Mouse (Mus musculus) CH12.LX (cell line): ENCODE measurements at regions not wholly inside any gene's neighbourhood (a gene's known extent, or its start where the extent isn't known, plus 50 kb on each side); places are given as distances from the start of the nearest gene placed in this dataset.

ENCODE experiments used
- DNase-seq: peaks from one replicate; pipeline ENCODE4 v3.0.0-alpha.2; 2013; ENCODE audit errors: extremely low read depth
- H3K27ac ChIP-seq: 2 replicates; pipeline ENCODE4 v1.5.1; 2012; ENCODE audit warnings: low read depth, mild to moderate bottlenecking, control low read depth, moderate library complexity; ENCODE audit not compliant: insufficient read depth
- H3K27me3 ChIP-seq: replicated peaks from 2 replicates; pipeline ENCODE3; 2012; ENCODE audit warnings: inconsistent platforms
- H3K36me3 ChIP-seq, 2 experiments: replicated peaks in 1 of 2; 2 replicates each; pipeline versions ENCODE3 to v1.6.1; 2012; ENCODE audit warnings: inconsistent platforms in 1 of 2, low read length in 1 of 2, mild to moderate bottlenecking in 1 of 2, mixed read lengths in 1 of 2, moderate library complexity in 1 of 2; ENCODE audit not compliant: control insufficient read depth in 1 of 2, insufficient read depth in 1 of 2
- H3K4me1 ChIP-seq, 2 experiments: 2 replicates each; pipeline ENCODE4 v1.6.1; 2012; ENCODE audit warnings: inconsistent platforms in 1 of 2, moderate library complexity in 1 of 2; ENCODE audit not compliant: insufficient read depth in 2 of 2, control insufficient read depth in 1 of 2
- H3K4me2 ChIP-seq: 2 replicates; pipeline ENCODE4 v1.6.1; 2012; ENCODE audit warnings: low read depth, mild to moderate bottlenecking, control low read depth; ENCODE audit not compliant: poor library complexity, insufficient read depth, severe bottlenecking
- H3K4me3 ChIP-seq, 3 experiments: fragments of 150-350 bp in 1 of 3; sonication (generic) in 1 of 3; replicated peaks in 1 of 3; 2 replicates each; pipeline versions ENCODE3 to v1.5.1; 2011 to 2012; ENCODE audit warnings: low read depth in 2 of 3, low read length in 2 of 3, mild to moderate bottlenecking in 2 of 3, moderate library complexity in 2 of 3, control low read depth in 1 of 3, improper control_type of control experiment in 1 of 3, inconsistent platforms in 1 of 3, mixed read lengths in 1 of 3; ENCODE audit not compliant: poor library complexity in 1 of 3
- H3K79me2 ChIP-seq: replicated peaks from 2 replicates; pipeline ENCODE4 v1.6.1; 2012; ENCODE audit warnings: mild to moderate bottlenecking, moderate library complexity; ENCODE audit not compliant: control insufficient read depth, poor library complexity, insufficient read depth, severe bottlenecking; ENCODE audit errors: extremely low read depth
- H3K9ac ChIP-seq: 2 replicates; pipeline ENCODE4 v1.6.1; 2012; ENCODE audit warnings: low read depth, mild to moderate bottlenecking, control low read depth, moderate library complexity; ENCODE audit not compliant: insufficient read depth
- H3K9me3 ChIP-seq: replicated peaks from 2 replicates; pipeline ENCODE3; 2012; ENCODE audit warnings: low read length, inconsistent platforms, mixed read lengths
- BHLHE40 ChIP-seq: IDR thresholded peaks from 2 replicates; pipeline ENCODE4 v1.6.1; 2011; ENCODE audit warnings: mild to moderate bottlenecking, low read depth, low read length, improper control_type of control experiment
- CHD1 ChIP-seq: IDR thresholded peaks from 2 replicates; pipeline ENCODE4 v1.6.1; 2012; ENCODE audit warnings: low read depth, low read length, improper control_type of control experiment, inconsistent platforms
- CTCF ChIP-seq, 2 experiments: IDR thresholded peaks in 1 of 2; conservative IDR thresholded peaks in 1 of 2; 2 replicates each; pipeline ENCODE4 v1.5.1; 2011 to 2012; ENCODE audit warnings: low read depth in 2 of 2, low read length in 2 of 2, improper control_type of control experiment in 1 of 2, inconsistent platforms in 1 of 2, mild to moderate bottlenecking in 1 of 2, moderate library complexity in 1 of 2
- E2F4 ChIP-seq: IDR thresholded peaks from 2 replicates; pipeline ENCODE4 v1.6.1; 2011; ENCODE audit warnings: low read depth, low read length, improper control_type of control experiment; ENCODE audit not compliant: insufficient replicate concordance
- EP300 ChIP-seq: IDR thresholded peaks from 2 replicates; pipeline ENCODE4 v1.6.1; 2011; ENCODE audit warnings: low read length, improper control_type of control experiment
- JUND ChIP-seq: conservative IDR thresholded peaks from 2 replicates; pipeline ENCODE4 v1.6.1; 2011; ENCODE audit warnings: low read depth, low read length, improper control_type of control experiment
- MAFK ChIP-seq: IDR thresholded peaks from 2 replicates; pipeline ENCODE4 v1.6.1; 2011; ENCODE audit warnings: low read length, improper control_type of control experiment; ENCODE audit not compliant: insufficient replicate concordance
- MAZ ChIP-seq: IDR thresholded peaks from 2 replicates; pipeline ENCODE4 v1.6.1; 2012; ENCODE audit warnings: low read depth, mild to moderate bottlenecking, inconsistent platforms, low read length, improper control_type of control experiment, moderate library complexity
- MEF2A ChIP-seq: IDR thresholded peaks from 2 replicates; pipeline ENCODE4 v1.6.1; 2014; ENCODE audit warnings: low read depth, mild to moderate bottlenecking, inconsistent platforms, low read length, improper control_type of control experiment, borderline replicate concordance
- NELFE ChIP-seq: IDR thresholded peaks from 2 replicates; pipeline ENCODE4 v1.6.1; 2011; ENCODE audit warnings: low read depth, low read length, improper control_type of control experiment
- NRF1 ChIP-seq: IDR thresholded peaks from 2 replicates; pipeline ENCODE4 v1.6.1; 2014; ENCODE audit warnings: low read depth, mild to moderate bottlenecking, inconsistent platforms, low read length, improper control_type of control experiment, moderate library complexity
- RCOR1 ChIP-seq: conservative IDR thresholded peaks from 2 replicates; pipeline ENCODE4 v1.6.1; 2012; ENCODE audit warnings: low read depth, mild to moderate bottlenecking, inconsistent platforms, low read length, improper control_type of control experiment
- SIN3A ChIP-seq: IDR thresholded peaks from 2 replicates; pipeline ENCODE4 v1.6.1; 2012; ENCODE audit warnings: low read length, improper control_type of control experiment, inconsistent platforms
- USF1 ChIP-seq: IDR thresholded peaks from 2 replicates; pipeline ENCODE4 v1.6.1; 2014; ENCODE audit warnings: low read depth, mild to moderate bottlenecking, inconsistent platforms, low read length, improper control_type of control experiment
- USF2 ChIP-seq: conservative IDR thresholded peaks from 2 replicates; pipeline ENCODE4 v1.6.1; 2011; ENCODE audit warnings: low read depth, low read length, improper control_type of control experiment
- ZKSCAN1 ChIP-seq: IDR thresholded peaks from 2 replicates; pipeline ENCODE4 v1.6.1; 2012; ENCODE audit warnings: low read depth, inconsistent platforms, low read length, improper control_type of control experiment, borderline replicate concordance
- ZMIZ1 ChIP-seq: IDR thresholded peaks from 2 replicates; pipeline ENCODE4 v1.6.1; 2012; ENCODE audit warnings: low read depth, mild to moderate bottlenecking, inconsistent platforms, low read length, improper control_type of control experiment
- dilution Hi-C: fragments of 300-500 bp; cut with MboI; formaldehyde crosslinking; loops from 2 replicates; pipeline ENCODE4 v1.14.3; 2020; ENCODE audit warnings: low sequenced_read_pairs; ENCODE audit not compliant: extremely low pct_unique_long_range_greater_than_20kb, extremely low pct_ligation_motif_present
- in situ Hi-C: fragments of 300-500 bp; cut with MboI; formaldehyde crosslinking; loops from 3 replicates; pipeline ENCODE4 v1.14.3; 2019; ENCODE audit warnings: low sequenced_read_pairs, low pct_ligation_motif_present, low pct_unique_long_range_greater_than_20kb, mixed read lengths

DNA sequence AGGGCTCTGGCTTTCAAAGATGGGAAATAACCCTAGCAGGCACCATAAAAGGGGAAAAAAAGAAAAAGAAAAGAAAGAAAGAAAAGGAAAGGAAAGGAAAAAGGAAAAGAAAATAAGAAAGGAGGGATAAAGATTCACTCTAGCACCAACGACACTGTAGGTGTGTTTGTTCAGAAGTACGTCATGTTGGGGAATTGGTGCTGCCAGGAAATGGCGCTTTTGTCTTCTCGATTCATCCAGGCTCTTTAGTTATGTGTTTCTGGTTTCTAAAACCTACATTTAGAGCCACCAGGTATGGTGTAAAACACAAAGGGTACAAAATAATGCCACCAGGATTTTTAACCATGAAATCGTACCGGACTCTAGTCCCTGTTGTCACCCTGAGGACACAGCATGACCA lies 146.2 kb upstream of the Lef1 start:
- TF ChIP-seq SIN3A (no peak), EP300 (no peak), USF2 (no peak), NELFE (no peak), NRF1 (no peak)
- no peaks in the 10 kb centered on the region for H3K9me3 ChIP-seq
- in situ Hi-C loops (no loop called here), dilution Hi-C loops (no loop called here)
- no peak overlapping the region for H3K9ac ChIP-seq
- H3K79me2 ChIP-seq: no peaks in the 10 kb centered on the region
- H3K4me2 ChIP-seq: 0 out of 2 replicates have a peak overlapping the region, but pooled peaks have one; percentile 21
- no peaks in the 10 kb centered on the region for H3K4me1 ChIP-seq
- H3K36me3 ChIP-seq: no peaks in the 10 kb centered on the region
- no peak overlapping the region for H3K27ac ChIP-seq
- H3K27me3 ChIP-seq: no peaks in the 10 kb centered on the region
- no peak for DNase-seq
- no peak overlapping the region for H3K4me3 ChIP-seq

DNA sequence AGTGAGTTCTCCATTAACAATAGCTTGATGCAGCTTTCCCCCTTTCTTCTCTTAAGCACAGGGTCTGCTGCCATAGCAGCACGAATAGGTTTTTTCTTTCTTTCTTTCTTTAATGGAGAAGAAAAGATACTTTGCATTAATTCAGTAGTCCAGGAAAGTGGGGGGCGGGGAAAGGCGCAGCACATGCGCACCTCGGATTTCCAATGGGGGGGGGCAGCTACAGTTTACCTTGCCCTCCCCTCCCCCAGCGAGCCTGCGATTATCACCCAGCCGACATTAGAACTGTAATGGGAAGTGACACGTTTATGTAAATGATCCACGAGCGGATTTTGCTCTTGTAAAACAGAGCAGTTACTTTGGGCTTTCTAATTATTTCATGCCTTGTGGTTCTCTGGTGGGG lies 146.6 kb upstream of the Lef1 start:
- dilution Hi-C loops: no loop called here
- no peaks in the 10 kb centered on the region for H3K4me1 ChIP-seq
- TF ChIP-seq ZMIZ1 (no peak), MEF2A (no peak), MAZ (no peak), NRF1 (no peak), RCOR1 (no peak), USF1 (no peak), BHLHE40 (peak; percentile 44)
- DNase-seq: no peak
- H3K9me3 ChIP-seq: no peaks in the 10 kb centered on the region
- H3K27ac ChIP-seq: no peak overlapping the region
- 0 out of 2 replicates have a peak overlapping the region, but pooled peaks have one; percentile 21 for H3K4me2 ChIP-seq
- no peaks in the 10 kb centered on the region for H3K36me3 ChIP-seq
- H3K79me2 ChIP-seq: no peaks in the 10 kb centered on the region
- in situ Hi-C loops: no loop called here
- no peaks in the 10 kb centered on the region for H3K27me3 ChIP-seq
- no peak overlapping the region for H3K4me3 ChIP-seq
- no peak overlapping the region for H3K9ac ChIP-seq

DNA sequence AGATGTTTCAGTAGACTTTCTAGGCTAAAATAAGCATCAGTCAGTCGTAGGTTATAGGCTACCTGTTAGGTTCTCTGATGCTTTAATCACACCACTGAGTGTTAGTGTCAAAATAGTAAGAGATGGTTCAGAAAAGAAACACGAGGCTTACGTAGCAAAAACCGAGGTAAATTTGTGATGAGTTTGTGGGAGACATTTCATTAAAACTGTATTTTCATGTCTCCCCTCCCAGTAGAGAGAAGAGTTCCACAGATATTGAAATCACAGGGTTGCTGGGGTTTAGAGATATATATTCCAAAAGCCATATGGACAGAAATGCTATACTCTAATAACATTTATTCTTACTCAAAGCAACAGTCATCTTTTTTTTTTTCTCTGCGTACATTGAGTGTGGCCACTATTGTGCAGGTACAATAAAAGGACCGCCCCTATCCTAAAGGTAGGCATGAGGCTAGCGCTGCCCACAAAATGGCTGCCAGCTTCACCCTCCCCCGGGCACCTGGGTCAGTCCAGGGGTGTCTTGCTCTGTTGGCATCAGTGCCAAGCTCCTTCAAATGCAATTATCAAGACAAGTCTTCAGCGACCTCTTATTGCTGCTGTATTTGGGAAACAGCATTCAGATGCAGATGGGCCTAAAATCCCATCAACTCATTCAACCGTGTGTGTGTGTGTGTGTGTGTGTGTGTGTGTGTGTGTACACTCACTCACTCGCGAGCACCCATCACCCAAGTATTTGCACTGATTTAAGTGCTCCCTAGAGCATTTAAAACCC lies 147.4 kb upstream of the Lef1 start:
- H3K9ac ChIP-seq: no peak overlapping the region
- no peak overlapping the region for H3K27ac ChIP-seq
- H3K4me3 ChIP-seq: no peak overlapping the region
- dilution Hi-C loops: no loop called here
- H3K27me3 ChIP-seq: no peaks in the 10 kb centered on the region
- no peaks in the 10 kb centered on the region for H3K4me1 ChIP-seq
- H3K36me3 ChIP-seq: no peaks in the 10 kb centered on the region
- in situ Hi-C loops: no loop called here
- no peak for TF ChIP-seq MAZ
- no peak for TF ChIP-seq CHD1
- TF ChIP-seq MAFK: no peak
- no peak for TF ChIP-seq ZKSCAN1
- no peak for TF ChIP-seq E2F4
- no peak for TF ChIP-seq JUND
- TF ChIP-seq CTCF (conservative IDR thresholded peaks at IDR 0.05 in 1 of 2, IDR thresholded peaks at IDR 0.05 in 1 of 2; ENCODE audit: low read depth in 2 of 2, low read length in 2 of 2): no peak
- no peak overlapping the region for H3K4me2 ChIP-seq
- no peaks in the 10 kb centered on the region for H3K9me3 ChIP-seq
- DNase-seq: no peak
- no peaks in the 10 kb centered on the region for H3K79me2 ChIP-seq
